Mouse (Mus musculus): ENCODE measurements at regions not wholly inside any gene's neighbourhood (a gene's known extent, or its start where the extent isn't known, plus 50 kb on each side); places are given as distances from the start of the nearest gene placed in this dataset.

DNA sequence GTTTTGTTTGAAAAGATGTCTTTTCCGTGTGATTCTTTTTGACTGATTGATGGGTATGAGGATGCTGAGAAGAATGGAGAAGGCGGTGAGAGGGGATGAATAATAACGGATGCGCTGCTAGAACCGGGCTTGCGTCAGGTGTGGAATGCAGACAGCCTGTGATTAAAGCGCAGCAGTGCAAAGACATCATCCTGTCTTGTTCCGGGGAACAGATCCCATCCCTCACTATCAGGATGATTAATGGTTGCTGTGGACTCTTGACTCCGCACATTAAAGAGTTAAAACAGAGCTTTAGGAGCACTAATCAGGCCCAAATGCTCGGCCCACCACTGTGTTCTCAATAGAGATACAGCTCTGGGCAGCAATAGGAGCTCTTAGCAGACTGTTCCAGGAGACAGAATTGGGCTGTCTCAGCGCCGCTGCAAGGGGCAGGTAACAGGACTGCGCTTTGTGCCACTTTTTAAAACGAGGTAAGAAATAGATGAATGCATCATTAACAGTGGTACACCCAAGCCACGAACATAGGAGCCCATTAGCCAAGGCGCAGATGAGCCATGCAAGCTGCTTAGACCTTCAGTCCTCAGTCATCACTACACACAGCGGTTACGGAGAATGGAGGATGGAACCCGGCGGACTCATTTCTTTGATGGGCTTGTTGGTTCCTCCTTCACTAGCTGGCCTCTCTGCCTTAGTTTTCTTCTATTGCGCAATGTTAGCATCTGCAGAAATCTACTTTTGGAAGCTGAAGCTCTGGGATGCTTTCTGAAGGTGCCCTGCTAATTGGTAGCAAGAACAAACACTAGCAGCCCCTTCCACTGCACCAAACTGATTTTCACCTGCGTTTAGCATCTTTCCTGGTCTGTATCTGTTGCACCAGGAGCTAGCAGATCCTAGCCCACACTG is 121.6 kb downstream of the Nhlrc3 start:
- no peak for DNase-seq (ENCODE audit: low read depth, low spot score)
- TF ChIP-seq POLR2A (IDR thresholded peaks at IDR 0.05; ENCODE audit: control insufficient read depth in 1 of 2, insufficient read depth in 1 of 2, low read depth in 1 of 2, low read length in 2 of 2, poor library complexity in 1 of 2) (no peak), MAX (IDR thresholded peaks at IDR 0.05; ENCODE audit: low read length) (no peak), ZC3H11A (IDR thresholded peaks at IDR 0.05; ENCODE audit: low read depth, low read length) (no peak), JUND (IDR thresholded peaks at IDR 0.05; ENCODE audit: low read depth, low read length) (no peak), SIN3A (IDR thresholded peaks at IDR 0.05; ENCODE audit: low read length) (no peak), MEF2A (IDR thresholded peaks at IDR 0.05; ENCODE audit: extremely low read depth, insufficient replicate concordance, low read depth, low read length, poor library complexity, severe bottlenecking) (no peak), ZNF384 (IDR thresholded peaks at IDR 0.05; ENCODE audit: low read depth, low read length) (no peak), NELFE (IDR thresholded peaks at IDR 0.05; ENCODE audit: low read depth, low read length) (no peak), GATA1 (IDR thresholded peaks at IDR 0.05; ENCODE audit: low read depth, low read length) (no peak), E2F4 (IDR thresholded peaks at IDR 0.05; ENCODE audit: borderline replicate concordance, low read depth, low read length) (no peak), HCFC1 (IDR thresholded peaks at IDR 0.05; ENCODE audit: low read depth, low read length) (no peak)
- Histone ChIP-seq H3K9me3 (replicated peaks; ENCODE audit: insufficient read depth, low read length) (no peaks in the 10 kb centered on the region), H3K27me3 (ENCODE audit: control insufficient read depth in 1 of 2, insufficient read depth in 2 of 2, low read length in 2 of 2) (no peaks in the 10 kb centered on the region), H3K9ac (ENCODE audit: control insufficient read depth, low read depth, low read length, poor library complexity, severe bottlenecking) (no peak overlapping the region), H3K27ac (ENCODE audit: control insufficient read depth, low read depth, low read length) (no peak overlapping the region), H3K4me1 (ENCODE audit: control insufficient read depth in 1 of 2, insufficient read depth in 2 of 2, low read length in 2 of 2) (no peaks in the 10 kb centered on the region), H3K36me3 (ENCODE audit: control insufficient read depth in 1 of 2, insufficient read depth in 2 of 2, low read length in 2 of 2) (no peaks in the 10 kb centered on the region), H3K4me3 (ENCODE audit: control insufficient read depth in 1 of 2, insufficient read depth in 1 of 2, low read depth in 2 of 2, low read length in 2 of 2) (no peak overlapping the region), H3K79me2 (ENCODE audit: control insufficient read depth, insufficient read depth, low read length, poor library complexity) (no peaks in the 10 kb centered on the region)

DNA sequence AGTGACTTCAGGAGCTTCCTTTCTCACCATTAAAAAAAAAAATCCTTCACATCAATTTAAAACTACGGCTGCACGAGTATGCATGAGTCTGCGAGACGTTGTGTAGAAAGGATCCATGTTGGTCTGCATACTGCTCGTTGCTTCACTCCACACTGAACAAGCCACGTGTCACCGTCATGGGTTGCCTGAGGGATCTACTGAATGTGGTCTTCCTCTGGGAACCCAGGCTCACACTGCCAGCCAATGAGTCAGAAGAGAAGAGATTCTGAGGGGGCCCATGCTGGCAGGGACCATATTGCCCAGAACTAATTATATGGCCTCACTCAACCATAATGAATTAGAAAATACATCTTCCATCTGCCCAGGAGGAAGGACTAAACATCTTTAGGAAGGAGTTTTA is 124.6 kb downstream of the Nhlrc3 start:
- H3K36me3 ChIP-seq (ENCODE audit: control insufficient read depth in 1 of 2, insufficient read depth in 2 of 2, low read length in 2 of 2): no peaks in the 10 kb centered on the region
- H3K27ac ChIP-seq (ENCODE audit: control insufficient read depth, low read depth, low read length): no peak overlapping the region
- no peak for DNase-seq (ENCODE audit: low read depth, low spot score)
- no peak overlapping the region for H3K4me3 ChIP-seq (ENCODE audit: control insufficient read depth in 1 of 2, insufficient read depth in 1 of 2, low read depth in 2 of 2, low read length in 2 of 2)
- no peaks in the 10 kb centered on the region for H3K79me2 ChIP-seq (ENCODE audit: control insufficient read depth, insufficient read depth, low read length, poor library complexity)
- H3K4me1 ChIP-seq (ENCODE audit: control insufficient read depth in 1 of 2, insufficient read depth in 2 of 2, low read length in 2 of 2): no peaks in the 10 kb centered on the region
- no peak overlapping the region for H3K9ac ChIP-seq (ENCODE audit: control insufficient read depth, low read depth, low read length, poor library complexity, severe bottlenecking)
- TF ChIP-seq E2F4 (IDR thresholded peaks at IDR 0.05; ENCODE audit: borderline replicate concordance, low read depth, low read length): no peak
- TF ChIP-seq MAZ (IDR thresholded peaks at IDR 0.05; ENCODE audit: low read depth, low read length): no peak
- no peak for TF ChIP-seq USF1 (IDR thresholded peaks at IDR 0.05; ENCODE audit: low read depth, low read length)
- TF ChIP-seq NRF1 (IDR thresholded peaks at IDR 0.05; ENCODE audit: insufficient read depth, low read depth, low read length, poor library complexity, severe bottlenecking): no peak
- TF ChIP-seq GATA1 (IDR thresholded peaks at IDR 0.05; ENCODE audit: low read depth, low read length): no peak
- no peak for TF ChIP-seq ELF1 (IDR thresholded peaks at IDR 0.05; ENCODE audit: low read depth, low read length)
- no peak for TF ChIP-seq SMC3 (IDR thresholded peaks at IDR 0.05; ENCODE audit: low read depth, low read length)
- TF ChIP-seq RCOR1 (IDR thresholded peaks at IDR 0.05; ENCODE audit: low read depth, low read length): no peak
- no peak for TF ChIP-seq KAT2A (conservative IDR thresholded peaks at IDR 0.05; ENCODE audit: low read depth, low read length)
- TF ChIP-seq TBP (IDR thresholded peaks at IDR 0.05; ENCODE audit: low read depth, low read length): no peak
- TF ChIP-seq ETS1 (IDR thresholded peaks at IDR 0.05; ENCODE audit: low read depth, low read length): no peak
- TF ChIP-seq GABPA (IDR thresholded peaks at IDR 0.05; ENCODE audit: low read depth, low read length): no peak
- no peak for TF ChIP-seq UBTF (IDR thresholded peaks at IDR 0.05; ENCODE audit: borderline replicate concordance, insufficient read depth, low read depth, low read length)
- no peak for TF ChIP-seq NELFE (IDR thresholded peaks at IDR 0.05; ENCODE audit: low read depth, low read length)
- no peak for TF ChIP-seq ZKSCAN1 (IDR thresholded peaks at IDR 0.05; ENCODE audit: low read depth, low read length)
- no peaks in the 10 kb centered on the region for H3K9me3 ChIP-seq (replicated peaks; ENCODE audit: insufficient read depth, low read length)
- no peaks in the 10 kb centered on the region for H3K27me3 ChIP-seq (ENCODE audit: control insufficient read depth in 1 of 2, insufficient read depth in 2 of 2, low read length in 2 of 2)
